Mouse (Mus musculus) heart, embryonic 13.5 days (tissue): ENCODE data around the gene Styk1. TPM values are rescaled to one million over a fixed set of nuclear protein-coding genes. Genes with fewer than 3 reads are reported as not detected.

ENCODE experiments used
- ATAC-seq: fragments of 200-750 bp; cut with Nextera tagmentation; 2 replicates; pipeline ENCODE4 v1.8.0; 2017; ENCODE audit warnings: moderate TSS enrichment; ENCODE audit not compliant: insufficient number of reproducible peaks, low FRiP score, low TSS enrichment; ENCODE audit errors: extremely low read depth
- H3K27ac ChIP-seq: fragments of 300-500 bp; sonication (generic); replicated peaks from 2 replicates; pipeline ENCODE4 v1.5.1; 2015; ENCODE audit warnings: moderate library complexity, mild to moderate bottlenecking, inconsistent platforms
- H3K27me3 ChIP-seq: fragments of 300-500 bp; sonication (generic); replicated peaks from 2 replicates; pipeline ENCODE4 v1.6.1; 2015; ENCODE audit warnings: mild to moderate bottlenecking, inconsistent platforms
- H3K36me3 ChIP-seq: fragments of 300-500 bp; sonication (generic); 2 replicates; pipeline ENCODE4 v1.6.1; 2015; ENCODE audit warnings: mild to moderate bottlenecking, inconsistent platforms
- H3K4me1 ChIP-seq: fragments of 300-500 bp; sonication (generic); 2 replicates; pipeline ENCODE4 v1.6.1; 2015; ENCODE audit warnings: inconsistent platforms
- H3K4me2 ChIP-seq: fragments of 300-500 bp; sonication (generic); 2 replicates; pipeline ENCODE4 v1.6.1; 2015; ENCODE audit warnings: inconsistent platforms, mild to moderate bottlenecking, moderate library complexity
- H3K4me3 ChIP-seq: fragments of 300-500 bp; sonication (generic); 2 replicates; pipeline ENCODE4 v1.5.1; 2015; ENCODE audit warnings: moderate library complexity, mild to moderate bottlenecking, inconsistent platforms
- H3K9ac ChIP-seq: fragments of 300-500 bp; sonication (generic); 2 replicates; pipeline ENCODE4 v1.6.1; 2015; ENCODE audit warnings: inconsistent platforms, mild to moderate bottlenecking, moderate library complexity
- H3K9me3 ChIP-seq: fragments of 300-500 bp; sonication (generic); 2 replicates; pipeline ENCODE4 v1.6.1; 2016; ENCODE audit warnings: inconsistent platforms
- WGBS: fragments of 180-500 bp; shearing (Covaris S2); methylation state at CpG from one replicate; pipeline ENCODE4 v1.1.7; 2015; ENCODE audit warnings: mixed read lengths; 5-methylcytosine and 5-hydroxymethylcytosine counted together
- polyA plus RNA-seq: library from polyadenylated mRNA; unstranded; fragments of >200 nt; fragmentation: Nextera tagmentation; extraction: Ambion mirVana; gene quantifications from 2 replicates; pipeline ENCODE4 v1.2.1, GENCODE M21; 2015

Styk1 gene
- 0.71 and 1.1 TPM in 2 replicates for polyA plus RNA-seq

DNA sequence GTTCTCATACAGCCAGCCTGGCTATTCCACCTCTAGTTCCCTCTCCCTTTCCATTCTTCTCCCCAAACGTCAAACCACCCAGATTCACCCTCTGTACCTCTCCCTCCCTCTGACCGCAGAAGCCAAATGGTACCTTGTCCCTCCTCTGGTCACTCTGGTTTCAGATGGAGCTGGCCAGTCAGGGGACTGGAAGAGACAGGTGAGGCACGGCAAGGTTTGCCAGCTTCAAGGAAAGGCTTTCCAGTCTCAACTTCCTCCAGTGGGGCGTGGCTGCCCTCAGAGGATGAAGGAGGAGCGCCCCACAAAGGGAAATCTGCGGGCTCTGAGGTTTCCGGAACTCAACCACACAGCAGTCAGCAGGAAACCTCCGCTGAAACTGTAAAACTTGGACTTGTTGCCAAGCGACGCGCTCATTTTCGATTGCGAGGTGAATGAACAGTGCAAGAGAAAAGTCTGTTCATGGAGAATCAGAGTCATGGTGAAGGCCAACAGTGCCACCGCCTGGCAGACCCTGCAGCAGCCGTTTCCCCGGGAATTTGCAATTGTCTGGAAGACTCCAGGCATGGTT, at the start of gene Styk1:
Styk1 (minus strand) TSS at position 246 of the 568 bp plus-strand sequence.
- H3K36me3 ChIP-seq, result no peaks in the 10 kb centered on the region
- no peak within 1 kb of the TSS for H3K27ac ChIP-seq
- peak within 1 kb of the TSS; percentile 79 for H3K4me2 ChIP-seq
- H3K27me3 ChIP-seq, result no peaks in the 10 kb centered on the region
- peak within 1 kb of the TSS; percentile 73 for H3K9ac ChIP-seq
- no peaks in the 10 kb centered on the region for H3K9me3 ChIP-seq
- peak within 1 kb of the TSS; percentile 53 for H3K4me3 ChIP-seq
- peaks cover 5% of the 10 kb centered on the region; the same call in 1 of the 2 replicates for H3K4me1 ChIP-seq
- WGBS, result 3% methylated on average over 16 of the region's 16 CpGs
- ATAC-seq, result no peak

DNA sequence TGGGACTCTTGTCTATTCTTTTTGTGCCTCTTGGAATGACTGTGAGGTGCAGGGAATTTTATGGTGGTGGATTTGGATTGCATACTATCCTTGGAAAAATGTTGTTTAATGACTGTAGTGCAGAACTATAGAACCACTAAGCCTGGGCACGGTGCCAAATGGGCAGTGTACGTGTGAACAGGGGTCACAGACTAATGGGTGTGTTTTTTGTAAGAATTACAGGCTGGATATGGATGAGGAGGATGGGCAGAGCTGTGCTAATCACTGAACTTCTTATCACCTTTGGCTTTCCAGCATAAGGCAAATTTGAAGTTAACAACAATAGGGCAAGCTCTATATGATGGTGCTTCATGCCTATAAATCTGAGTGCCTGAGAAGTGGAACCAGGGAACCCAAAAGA, 49.6 kb upstream of the Styk1 start:
- peaks cover 17% of the 10 kb centered on the region for H3K4me1 ChIP-seq
- no peaks in the 10 kb centered on the region for H3K9me3 ChIP-seq
- no peak overlapping the region for H3K4me2 ChIP-seq
- H3K9ac ChIP-seq, result no peak overlapping the region
- WGBS, result 34% methylated on average over 2 of the region's 2 CpGs
- H3K27ac ChIP-seq, result no peak overlapping the region
- no peaks in the 10 kb centered on the region for H3K27me3 ChIP-seq
- H3K36me3 ChIP-seq, result no peaks in the 10 kb centered on the region
- H3K4me3 ChIP-seq, result no peak overlapping the region
- no peak for ATAC-seq

DNA sequence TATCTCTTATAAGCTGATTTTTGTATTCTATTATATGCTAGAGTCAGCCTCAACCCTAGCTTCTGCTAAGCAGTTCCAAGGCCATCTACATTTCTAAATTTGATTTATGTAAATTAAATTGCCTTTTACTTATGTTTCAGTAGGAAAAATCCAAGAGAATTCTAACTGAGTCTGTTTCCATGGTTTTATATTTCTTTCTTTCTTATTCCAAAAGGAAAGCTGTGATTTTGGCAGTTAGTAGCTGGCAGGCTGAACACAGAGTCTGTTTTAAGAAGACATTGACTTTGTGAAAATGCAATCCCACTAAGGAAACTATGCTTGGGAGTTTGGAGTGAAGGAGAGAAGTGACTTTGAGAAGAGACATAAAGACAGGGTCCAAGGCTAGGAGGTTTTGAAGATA, 49.2 kb upstream of the Styk1 start:
- ATAC-seq, result no peak
- H3K4me2 ChIP-seq, result no peak overlapping the region
- H3K36me3 ChIP-seq, result no peaks in the 10 kb centered on the region

DNA sequence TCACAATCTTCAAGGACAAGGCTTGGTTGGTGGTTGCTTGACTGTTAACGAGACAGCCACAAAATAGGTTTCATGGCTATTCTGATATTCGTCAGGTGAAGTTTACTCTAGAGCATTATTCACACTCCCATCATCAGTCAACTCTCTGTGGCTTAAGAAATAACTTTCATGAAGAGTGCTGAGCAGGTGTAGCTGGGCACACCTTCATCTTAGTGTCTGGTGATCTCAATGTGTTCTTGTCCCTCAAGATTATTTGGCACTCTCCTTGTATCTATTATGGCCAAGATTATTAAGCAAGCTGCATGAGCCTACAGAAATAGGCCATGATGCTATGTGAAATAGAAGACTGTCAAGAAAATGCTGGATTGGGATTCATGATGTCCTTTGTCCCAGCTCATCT, 47.9 kb upstream of the Styk1 start:
- no peaks in the 10 kb centered on the region for H3K9me3 ChIP-seq
- ATAC-seq, result no peak
- no peak overlapping the region for H3K27ac ChIP-seq
- H3K4me3 ChIP-seq, result no peak overlapping the region
- no peaks in the 10 kb centered on the region for H3K36me3 ChIP-seq
- H3K4me2 ChIP-seq, result no peak overlapping the region
- H3K27me3 ChIP-seq, result no peaks in the 10 kb centered on the region
- no peak overlapping the region for H3K9ac ChIP-seq
- WGBS, result 82% methylated on average over 2 of the region's 2 CpGs
- H3K4me1 ChIP-seq, result peaks cover 29% of the 10 kb centered on the region

More for the DNA sequence above, 49.2 kb upstream of the Styk1 start:
- Histone ChIP-seq H3K9ac (no peak overlapping the region), H3K27ac (no peak overlapping the region), H3K27me3 (no peaks in the 10 kb centered on the region), H3K4me1 (peaks cover 17% of the 10 kb centered on the region), H3K4me3 (no peak overlapping the region), H3K9me3 (no peaks in the 10 kb centered on the region)

DNA sequence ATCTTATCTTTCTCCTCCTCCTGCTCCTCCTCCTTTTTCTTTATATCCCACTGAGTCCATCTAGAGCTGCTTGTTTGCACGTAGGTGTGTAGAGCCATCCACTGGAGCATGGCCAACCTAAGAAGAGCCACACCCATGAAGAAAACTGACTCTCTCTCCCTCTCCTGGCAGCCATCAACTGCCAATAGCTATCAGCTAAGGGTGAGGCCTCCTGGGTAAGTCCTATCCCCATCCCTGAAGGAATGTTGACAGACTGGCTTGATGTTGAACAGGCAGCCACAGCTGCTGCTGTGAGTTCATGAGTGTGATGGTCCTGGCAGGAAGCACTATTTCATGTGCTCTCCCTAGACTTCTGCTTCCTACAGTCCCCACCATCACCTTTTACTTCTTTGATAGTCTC, 43.3 kb upstream of the Styk1 start:
- Histone ChIP-seq H3K9me3 (no peaks in the 10 kb centered on the region), H3K4me2 (no peak overlapping the region), H3K36me3 (no peaks in the 10 kb centered on the region), H3K27me3 (no peaks in the 10 kb centered on the region), H3K4me1 (peaks cover 12% of the 10 kb centered on the region), H3K4me3 (no peak overlapping the region), H3K9ac (no peak overlapping the region), H3K27ac (no peak overlapping the region)
- peak; percentile 51; the same call in 1 of the 2 replicates for ATAC-seq
- 36% methylated on average over 1 of the region's 1 CpGs for WGBS

DNA sequence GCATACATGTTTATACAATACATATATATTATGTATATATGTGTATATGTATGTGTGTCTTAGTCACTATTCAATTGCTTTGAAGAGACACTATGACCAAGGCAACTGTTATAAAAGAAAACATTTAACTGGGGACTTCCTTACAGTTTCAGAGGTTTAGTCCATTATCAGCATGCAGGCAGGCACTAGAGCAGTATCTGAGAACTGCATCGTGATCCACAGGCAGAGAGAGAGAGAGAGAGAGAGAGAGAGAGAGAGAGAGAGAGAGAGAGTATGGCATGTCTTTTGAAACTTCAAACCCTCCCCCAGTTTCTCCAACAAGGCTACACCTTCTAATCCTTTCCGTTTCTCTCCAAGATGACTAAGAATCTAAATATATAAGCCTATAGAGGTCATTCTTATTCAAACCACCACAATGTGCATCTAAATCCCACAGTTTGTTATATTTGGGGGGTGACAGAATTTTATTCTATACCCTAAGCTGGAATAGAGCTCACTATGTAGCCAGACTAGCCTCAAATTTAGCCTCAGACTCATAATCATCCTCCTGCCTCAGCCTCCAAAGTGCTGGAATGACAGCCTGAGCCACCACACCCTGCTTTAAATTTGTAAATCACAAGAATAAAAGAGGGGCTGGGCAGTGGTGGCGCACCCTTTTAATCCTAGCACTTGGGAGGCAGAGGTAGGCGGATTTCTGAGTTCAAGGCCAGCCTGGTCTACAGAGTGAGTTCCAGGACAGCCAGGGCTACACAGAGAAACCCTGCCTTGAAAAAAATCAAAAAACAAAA, 40.7 kb upstream of the Styk1 start:
- Histone ChIP-seq H3K27ac (no peak overlapping the region), H3K4me1 (peaks cover 14% of the 10 kb centered on the region), H3K36me3 (no peaks in the 10 kb centered on the region), H3K4me3 (no peak overlapping the region), H3K9me3 (no peaks in the 10 kb centered on the region), H3K27me3 (no peaks in the 10 kb centered on the region), H3K9ac (no peak overlapping the region), H3K4me2 (no peak overlapping the region)
- no peak for ATAC-seq
- 56% methylated on average over 4 of the region's 4 CpGs for WGBS

DNA sequence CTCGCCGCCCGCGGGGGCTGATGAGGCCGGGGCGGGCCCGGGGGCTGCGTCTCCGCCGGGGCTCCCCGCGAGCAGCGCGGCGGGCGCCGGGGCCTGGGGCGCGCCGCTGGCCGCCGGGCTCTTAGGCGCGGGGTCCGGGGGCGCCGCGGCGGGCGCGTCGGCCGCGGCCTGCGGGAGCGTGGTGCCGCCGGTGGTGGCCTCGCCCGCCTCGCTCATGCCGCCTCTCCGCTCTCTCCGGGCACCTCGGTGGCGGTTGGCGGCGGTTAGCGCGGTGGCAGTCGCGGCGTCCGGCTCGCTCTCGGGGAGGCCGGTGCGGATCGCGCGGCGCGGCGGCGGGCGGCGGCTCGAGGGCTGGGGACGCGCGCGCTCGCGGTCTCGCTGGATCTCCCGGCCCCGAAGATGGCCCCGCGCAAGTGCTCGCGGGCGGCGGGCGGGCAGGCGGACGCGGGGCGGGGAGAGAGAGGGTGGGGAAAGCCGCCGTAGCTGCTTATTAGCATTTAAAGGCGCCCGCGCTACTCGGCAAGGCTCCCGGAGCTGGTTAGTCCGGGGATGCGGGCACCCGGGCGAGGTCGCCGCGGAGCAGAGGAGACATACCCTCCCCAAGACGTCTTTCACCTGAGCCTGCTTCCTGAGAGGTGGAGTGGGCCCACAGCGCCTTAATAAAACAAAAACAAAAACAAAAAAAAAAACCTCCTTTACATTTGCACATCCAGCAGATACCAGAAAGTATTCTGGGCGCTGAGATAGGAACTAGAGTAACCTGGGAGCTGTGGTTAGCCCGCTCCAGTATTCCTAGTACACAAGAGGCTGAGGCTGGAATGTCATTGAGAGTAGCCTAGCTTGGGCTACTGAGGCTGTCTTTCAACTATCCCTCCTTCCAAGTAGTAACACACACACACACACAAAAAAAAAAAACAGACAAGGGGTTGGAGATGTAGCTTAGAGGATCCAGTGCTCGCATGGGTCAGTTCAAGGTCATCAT, 34.9 kb upstream of the Styk1 start, which contains the start of gene Ybx3:
Ybx3 (minus strand) TSS at position 437 of the 982 bp plus-strand sequence.
- H3K27me3 ChIP-seq, result no peaks in the 10 kb centered on the region
- H3K36me3 ChIP-seq, result no peaks in the 10 kb centered on the region
- H3K9me3 ChIP-seq, result no peaks in the 10 kb centered on the region
- peak within 1 kb of the TSS; percentile 93 for H3K27ac ChIP-seq
- H3K4me2 ChIP-seq, result peak within 1 kb of the TSS; percentile 94
- ATAC-seq, result peak; percentile 69
- H3K4me1 ChIP-seq, result peaks cover 45% of the 10 kb centered on the region
- under 1% methylated on average over 61 of the region's 107 CpGs for WGBS
- H3K9ac ChIP-seq, result peak within 1 kb of the TSS; percentile 98
- H3K4me3 ChIP-seq, result peak within 1 kb of the TSS; percentile 96

DNA sequence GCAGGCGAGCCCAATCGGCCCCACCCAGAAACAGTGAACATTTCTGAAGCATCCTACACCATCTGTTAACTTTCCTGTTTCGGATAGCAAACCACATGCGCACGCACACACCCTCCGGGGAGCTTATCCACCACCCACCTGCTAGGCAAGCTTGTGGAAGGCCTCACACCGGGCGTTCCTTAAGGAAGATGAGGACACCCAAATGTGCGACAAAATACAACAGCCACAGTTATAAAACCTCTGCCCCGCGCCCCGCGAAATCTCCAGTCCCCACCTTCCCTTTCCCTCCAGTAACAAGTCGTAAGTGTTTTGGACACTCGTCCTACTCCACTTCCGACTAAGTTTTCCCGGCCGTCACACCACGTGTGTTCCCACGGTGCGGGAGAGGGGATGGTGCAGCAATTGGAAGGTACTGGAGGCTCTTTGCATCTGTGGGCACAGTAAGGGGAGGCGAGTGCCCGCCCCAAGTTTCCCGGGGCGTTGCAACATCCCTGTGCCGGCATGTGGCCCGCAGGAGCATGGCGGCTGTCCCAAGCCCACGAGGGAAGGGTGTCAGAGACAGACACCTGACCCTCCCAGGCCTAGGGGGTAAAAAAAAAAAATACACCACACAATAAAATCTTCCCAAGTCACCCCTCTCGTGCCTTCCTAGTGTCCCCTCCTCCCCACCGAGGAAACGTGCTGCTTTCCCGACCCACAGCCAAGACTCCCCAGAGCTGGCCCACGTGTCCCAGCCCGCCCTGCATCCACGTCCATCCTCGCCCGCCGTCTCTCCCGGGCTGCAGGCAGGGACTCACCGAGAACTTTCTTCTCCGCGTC, 34.0 kb upstream of the Styk1 start:
- Histone ChIP-seq H3K4me3 (peak overlapping the region; percentile 96), H3K4me2 (peak overlapping the region; percentile 94), H3K9me3 (no peaks in the 10 kb centered on the region), H3K4me1 (peaks cover 54% of the 10 kb centered on the region), H3K27me3 (no peaks in the 10 kb centered on the region), H3K9ac (peak overlapping the region; percentile 98), H3K36me3 (no peaks in the 10 kb centered on the region), H3K27ac (peak overlapping the region; percentile 93)
- under 1% methylated on average over 43 of the region's 43 CpGs for WGBS
- peak; percentile 27; the same call in 1 of the 2 replicates for ATAC-seq

DNA sequence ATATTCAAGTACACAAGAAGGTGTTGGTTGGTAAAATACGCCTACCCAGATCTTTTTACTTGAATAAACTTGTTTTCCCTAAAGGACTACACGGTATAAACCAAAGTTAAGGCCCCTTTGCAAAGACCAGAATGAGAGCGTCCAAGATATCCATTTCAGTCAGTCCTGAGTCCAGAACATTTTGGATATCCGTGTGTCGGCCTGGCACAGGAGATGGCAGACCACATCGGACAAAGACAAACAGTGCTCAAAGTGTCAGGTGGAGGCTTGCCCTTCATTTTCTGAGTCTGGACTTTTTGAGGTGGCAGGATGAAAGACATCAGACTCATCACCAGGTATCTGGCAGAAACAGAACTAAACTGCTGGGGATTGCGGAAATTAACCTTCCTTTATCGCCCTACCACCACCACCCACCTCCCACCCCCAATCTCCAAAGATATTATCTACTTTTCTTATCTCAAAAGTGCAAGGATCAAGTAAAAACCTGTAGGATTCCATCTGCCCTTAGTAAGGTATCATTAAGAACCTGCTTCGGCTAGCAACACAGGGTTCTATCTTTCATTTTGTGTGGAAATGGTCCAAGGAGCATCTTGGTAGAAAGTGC, 33.1 kb upstream of the Styk1 start:
- Histone ChIP-seq H3K4me3 (peak overlapping the region; percentile 96), H3K27me3 (no peaks in the 10 kb centered on the region), H3K9ac (peak overlapping the region; percentile 98), H3K27ac (no peak overlapping the region), H3K4me1 (peaks cover 60% of the 10 kb centered on the region), H3K9me3 (no peaks in the 10 kb centered on the region), H3K36me3 (no peaks in the 10 kb centered on the region; the same call in 1 of the 2 replicates), H3K4me2 (peak overlapping the region; percentile 94)
- ATAC-seq, result no peak
- WGBS, result 37% methylated on average over 9 of the region's 9 CpGs

DNA sequence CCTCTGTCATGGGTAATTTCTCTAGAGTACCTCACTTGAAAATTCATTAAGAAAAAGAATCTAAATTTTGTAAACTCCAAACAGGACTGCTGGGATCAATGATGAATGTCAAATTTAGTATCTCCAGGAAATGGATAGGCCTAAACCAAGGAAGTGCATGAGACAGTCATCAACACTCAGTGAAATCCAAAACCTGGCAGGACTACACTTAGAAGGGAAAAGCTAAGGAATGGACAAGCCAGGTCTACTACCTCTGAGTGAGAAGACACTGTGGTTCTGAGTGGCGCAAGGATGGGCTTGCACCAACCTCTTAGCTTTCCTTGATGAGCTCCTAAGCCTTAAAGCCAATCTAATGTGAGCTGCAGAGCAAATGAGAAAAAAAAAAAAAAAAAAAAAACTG, 32.1 kb upstream of the Styk1 start:
- Histone ChIP-seq H3K9me3 (no peaks in the 10 kb centered on the region), H3K9ac (no peak overlapping the region), H3K27me3 (no peaks in the 10 kb centered on the region), H3K4me3 (no peak overlapping the region), H3K4me2 (peak overlapping the region; percentile 94; the same call in 1 of the 2 replicates), H3K4me1 (peaks cover 60% of the 10 kb centered on the region), H3K27ac (no peak overlapping the region), H3K36me3 (peaks cover 9% of the 10 kb centered on the region)
- 100% methylated on average over 1 of the region's 1 CpGs for WGBS
- ATAC-seq, result no peak
